Mouse (Mus musculus) stomach, adult 2 months (tissue): Measurements from ENCODE around the gene Insig1. TPM values are rescaled to one million over a fixed set of nuclear protein-coding genes. Genes with fewer than 3 reads are reported as not detected.

Source experiments
- polyA plus RNA-seq: library from polyadenylated mRNA; depleted of rRNA; stranded (reverse); fragments of >200 nt; gene quantifications from 2 replicates; pipeline ENCODE4 v1.2.3, GENCODE M21; 2012; rRNA removed

Insig1 gene
- polyA plus RNA-seq, result 41.0 and 63.9 TPM in 2 replicates

GRCm38 (mm10) chr5:28070828-28071455 is at the start of gene Insig1:
Insig1 (plus strand) TSS chr5:28071363.

Other genes with a start within 250 kb of the Insig1 start
- gene Htr5a, start 229.2 kb upstream of the Insig1 start, polyA plus RNA-seq, result not detected in 2 replicates
- gene En2, start 94.3 kb downstream of the Insig1 start, polyA plus RNA-seq, result 0.02 and 0.05 TPM in 2 replicates
- gene Cnpy1, start 174.4 kb downstream of the Insig1 start, polyA plus RNA-seq, result not detected in 2 replicates
- 10.7 and 11.8 TPM in 2 replicates for gene Rbm33, start 245.8 kb downstream of the Insig1 start, polyA plus RNA-seq